In genomic region chr2:180941869-180942268, GRCm38 (mm10) we compare ENCODE assay signal across 16 mouse cellular contexts. TPM values are rescaled to one million over a fixed set of nuclear protein-coding genes. Genes with fewer than 3 reads are reported as not detected.
DNase-seq lines count a peak whose midpoint lies in the region; ATAC-seq lines count a peak whose summit lies in the region.
"Had no signal": no experiment of that assay in that cellular context is flagged by ENCODE, and none has a peak within 500 bp of the region (broad histone marks: within the 10 kb centered on the region; RNA-seq: fewer than 3 reads in every experiment).

No protein-coding gene starts in this region.

- H3K27me3 ChIP-seq in hindbrain, embryonic 13.5 days: no peaks in the 10 kb centered on the region
- no peaks in the 10 kb centered on the region for H3K27me3 ChIP-seq in hindbrain, embryonic 11.5 days (ENCODE audit: control insufficient read depth, insufficient read depth, low read length)
- H3K27me3 ChIP-seq in lung, embryonic 15.5 days: no peaks in the 10 kb centered on the region
- H3K27me3 ChIP-seq in forebrain, embryonic 16.5 days (replicated peaks; ENCODE audit: control insufficient read depth, insufficient read depth, low read length): no peaks in the 10 kb centered on the region
- H3K27me3 ChIP-seq: limb, embryonic 15.5 days; midbrain, embryonic 15.5 days had no signal

- DNase-seq in hindbrain, embryonic 11.5 days (ENCODE audit: low spot score): no peak
- no peak for DNase-seq in lung, postnatal 36 days
- peak; percentile 25 to 42 for DNase-seq in layer of hippocampus, postnatal 10 days (ENCODE audit: low spot score in 2 of 2)
- no peak for DNase-seq in adrenal gland, postnatal 4 days (ENCODE audit: low spot score in 2 of 2)
- DNase-seq: adrenal gland, postnatal 14 days; cerebellum, adult 11 months had no signal

- no peaks in the 10 kb centered on the region for H3K4me1 ChIP-seq in hindbrain, embryonic 13.5 days (replicated peaks)
- H3K4me1 ChIP-seq in hindbrain, embryonic 11.5 days (replicated peaks; ENCODE audit: control insufficient read depth, insufficient read depth, low read length): no peaks in the 10 kb centered on the region
- H3K4me1 ChIP-seq in lung, embryonic 15.5 days: no peaks in the 10 kb centered on the region
- H3K4me1 ChIP-seq in forebrain, embryonic 16.5 days (replicated peaks; ENCODE audit: control insufficient read depth, insufficient read depth, low read length): peaks cover 4% of the 10 kb centered on the region
- H3K4me1 ChIP-seq: limb, embryonic 15.5 days; midbrain, embryonic 15.5 days had no signal

- peak overlapping the region; percentile 52; the same call in 1 of the 2 replicates for H3K27ac ChIP-seq in hindbrain, embryonic 13.5 days
- no peak overlapping the region for H3K27ac ChIP-seq in hindbrain, embryonic 11.5 days (ENCODE audit: low read depth, low read length)
- no peak overlapping the region for H3K27ac ChIP-seq in lung, embryonic 15.5 days
- no peak overlapping the region for H3K27ac ChIP-seq in forebrain, embryonic 16.5 days (ENCODE audit: low read length)
- H3K27ac ChIP-seq: limb, embryonic 15.5 days; midbrain, embryonic 15.5 days; stomach, postnatal 0 days had no signal

- peaks cover 63% of the 10 kb centered on the region for H3K36me3 ChIP-seq in hindbrain, embryonic 13.5 days
- peaks cover 3% of the 10 kb centered on the region; the same call in 1 of the 2 replicates for H3K36me3 ChIP-seq in hindbrain, embryonic 11.5 days (ENCODE audit: control insufficient read depth, insufficient read depth, low read length)
- H3K36me3 ChIP-seq in lung, embryonic 15.5 days: peaks cover 10% of the 10 kb centered on the region; the same call in 1 of the 2 replicates
- no peaks in the 10 kb centered on the region for H3K36me3 ChIP-seq in forebrain, embryonic 16.5 days (ENCODE audit: control insufficient read depth, insufficient read depth)
- H3K36me3 ChIP-seq: limb, embryonic 15.5 days had no signal

- ATAC-seq in hindbrain, embryonic 13.5 days (ENCODE audit: low FRiP score): no peak
- ATAC-seq in hindbrain, embryonic 11.5 days (ENCODE audit: low FRiP score): no peak
- ATAC-seq in lung, embryonic 15.5 days (ENCODE audit: borderline replicate concordance, extremely low read depth, low FRiP score, low TSS enrichment): 0 out of 2 replicates have a peak, but pooled peaks have one; percentile 6
- ATAC-seq in forebrain, embryonic 16.5 days: peak; percentile 57; the same call in 1 of the 2 replicates
- ATAC-seq: midbrain, embryonic 15.5 days had no signal

- H3K9ac ChIP-seq in hindbrain, embryonic 13.5 days: no peak overlapping the region
- H3K9ac ChIP-seq in hindbrain, embryonic 11.5 days (ENCODE audit: low read depth, low read length): no peak overlapping the region
- H3K9ac ChIP-seq in lung, embryonic 15.5 days: no peak overlapping the region
- no peak overlapping the region for H3K9ac ChIP-seq in forebrain, embryonic 16.5 days (replicated peaks; ENCODE audit: low read depth, low read length)
- H3K9ac ChIP-seq: limb, embryonic 15.5 days; midbrain, embryonic 15.5 days had no signal

- H3K4me2 ChIP-seq in hindbrain, embryonic 13.5 days: no peak overlapping the region
- H3K4me2 ChIP-seq in hindbrain, embryonic 11.5 days (replicated peaks; ENCODE audit: low read depth, low read length): no peak overlapping the region
- no peak overlapping the region for H3K4me2 ChIP-seq in lung, embryonic 15.5 days
- H3K4me2 ChIP-seq in forebrain, embryonic 16.5 days (ENCODE audit: low read length): no peak overlapping the region
- H3K4me2 ChIP-seq: limb, embryonic 15.5 days; midbrain, embryonic 15.5 days had no signal

- no peak overlapping the region for H3K4me3 ChIP-seq in hindbrain, embryonic 13.5 days
- H3K4me3 ChIP-seq in hindbrain, embryonic 11.5 days (ENCODE audit: low read depth, low read length): no peak overlapping the region
- no peak overlapping the region for H3K4me3 ChIP-seq in lung, embryonic 15.5 days
- H3K4me3 ChIP-seq in forebrain, embryonic 16.5 days (replicated peaks; ENCODE audit: low read length): no peak overlapping the region
- H3K4me3 ChIP-seq: limb, embryonic 15.5 days; midbrain, embryonic 15.5 days had no signal

- H3K9me3 ChIP-seq in hindbrain, embryonic 13.5 days: no peaks in the 10 kb centered on the region
- H3K9me3 ChIP-seq in hindbrain, embryonic 11.5 days (ENCODE audit: control insufficient read depth, low read length): no peaks in the 10 kb centered on the region
- H3K9me3 ChIP-seq in lung, embryonic 15.5 days: no peaks in the 10 kb centered on the region
- no peaks in the 10 kb centered on the region for H3K9me3 ChIP-seq in forebrain, embryonic 16.5 days (ENCODE audit: control insufficient read depth, low read length)
- H3K9me3 ChIP-seq: limb, embryonic 15.5 days; midbrain, embryonic 15.5 days had no signal

RNA-seq across cellular contexts. Expression of gene Nkain4, which starts 12.6 kb away (rescaled TPM):
- 90.9 and 106 TPM in 2 replicates for polyA plus RNA-seq in hindbrain, embryonic 13.5 days (2015; fragmentation: Nextera tagmentation; extraction: Ambion mirVana)
- polyA plus RNA-seq in hindbrain, embryonic 11.5 days (2014; fragmentation: Nextera tagmentation; extraction: Ambion mirVana): 80.5 and 91.5 TPM in 2 replicates
- polyA plus RNA-seq in lung, embryonic 15.5 days (2015; fragmentation: Nextera tagmentation; extraction: Ambion mirVana): 109 and 125 TPM in 2 replicates
- 52.3 and 56.7 TPM in 2 replicates for polyA plus RNA-seq in forebrain, embryonic 16.5 days (2015; fragmentation: Nextera tagmentation; extraction: Ambion mirVana)
- 10 to 100 TPM; 44.2 to 57.0 TPM for total RNA-seq in layer of hippocampus, postnatal 10 days (2021)
- total RNA-seq in adrenal gland, postnatal 4 days (2021): 10 to 100 TPM in 1 of 2 experiments, 1 to 10 TPM in 1; 8.8 to 12.6 TPM
- total RNA-seq: hematopoietic stem cell, adult 5-6 weeks had no signal

RNA-seq across cellular contexts. Expression of gene Birc7, which starts 13.0 kb away (rescaled TPM):
- polyA plus RNA-seq in hindbrain, embryonic 13.5 days (2015; fragmentation: Nextera tagmentation; extraction: Ambion mirVana): 0.17 and 0.35 TPM in 2 replicates
- polyA plus RNA-seq in hindbrain, embryonic 11.5 days (2014; fragmentation: Nextera tagmentation; extraction: Ambion mirVana): 0.49 and 0.65 TPM in 2 replicates
- polyA plus RNA-seq in lung, embryonic 15.5 days (2015; fragmentation: Nextera tagmentation; extraction: Ambion mirVana): 0.12 TPM in 1 of 2 replicates, not detected in the other
- not detected in 2 replicates for polyA plus RNA-seq in forebrain, embryonic 16.5 days (2015; fragmentation: Nextera tagmentation; extraction: Ambion mirVana)
- not detected for total RNA-seq in layer of hippocampus, postnatal 10 days (2021)
- not detected for total RNA-seq in adrenal gland, postnatal 4 days (2021)
- total RNA-seq: adrenal gland, postnatal 14 days; gastrocnemius, adult 8-10 months; hematopoietic stem cell, adult 5-6 weeks had no signal
- polyA plus RNA-seq: kidney, embryonic 16.5 days; limb, embryonic 15.5 days; lung, embryonic 16.5 days had no signal

RNA-seq across cellular contexts. Expression of gene Ythdf1, which starts 21.1 kb away (rescaled TPM):
- polyA plus RNA-seq in hindbrain, embryonic 13.5 days (2015; fragmentation: Nextera tagmentation; extraction: Ambion mirVana): 42.2 and 47.6 TPM in 2 replicates
- 57.3 and 69.4 TPM in 2 replicates for polyA plus RNA-seq in hindbrain, embryonic 11.5 days (2014; fragmentation: Nextera tagmentation; extraction: Ambion mirVana)
- 54.7 and 58.1 TPM in 2 replicates for polyA plus RNA-seq in lung, embryonic 15.5 days (2015; fragmentation: Nextera tagmentation; extraction: Ambion mirVana)
- 44.9 and 50.1 TPM in 2 replicates for polyA plus RNA-seq in forebrain, embryonic 16.5 days (2015; fragmentation: Nextera tagmentation; extraction: Ambion mirVana)
- total RNA-seq in layer of hippocampus, postnatal 10 days (2021): 10 to 100 TPM; 61.8 to 64.6 TPM
- total RNA-seq in adrenal gland, postnatal 4 days (2021): 10 to 100 TPM; 58.7 to 64.4 TPM

RNA-seq across cellular contexts. Expression of gene Arfgap1, which starts 25.2 kb away (rescaled TPM):
- 101 and 107 TPM in 2 replicates for polyA plus RNA-seq in hindbrain, embryonic 13.5 days (2015; fragmentation: Nextera tagmentation; extraction: Ambion mirVana)
- polyA plus RNA-seq in hindbrain, embryonic 11.5 days (2014; fragmentation: Nextera tagmentation; extraction: Ambion mirVana): 50.2 and 50.5 TPM in 2 replicates
- polyA plus RNA-seq in lung, embryonic 15.5 days (2015; fragmentation: Nextera tagmentation; extraction: Ambion mirVana): 97.0 and 107 TPM in 2 replicates
- polyA plus RNA-seq in forebrain, embryonic 16.5 days (2015; fragmentation: Nextera tagmentation; extraction: Ambion mirVana): 103 and 125 TPM in 2 replicates
- total RNA-seq in layer of hippocampus, postnatal 10 days (2021): 100 to 1,000 TPM; 114 to 118 TPM
- 10 to 100 TPM; 87.0 to 93.3 TPM for total RNA-seq in adrenal gland, postnatal 4 days (2021)

RNA-seq across cellular contexts. Expression of gene Col20a1, which starts 44.5 kb away (rescaled TPM):
- polyA plus RNA-seq in hindbrain, embryonic 13.5 days (2015; fragmentation: Nextera tagmentation; extraction: Ambion mirVana): 0.61 and 0.78 TPM in 2 replicates
- 0.56 and 0.78 TPM in 2 replicates for polyA plus RNA-seq in hindbrain, embryonic 11.5 days (2014; fragmentation: Nextera tagmentation; extraction: Ambion mirVana)
- 0.38 and 0.61 TPM in 2 replicates for polyA plus RNA-seq in lung, embryonic 15.5 days (2015; fragmentation: Nextera tagmentation; extraction: Ambion mirVana)
- 0.13 and 0.15 TPM in 2 replicates for polyA plus RNA-seq in forebrain, embryonic 16.5 days (2015; fragmentation: Nextera tagmentation; extraction: Ambion mirVana)
- 1 to 10 TPM; 1.0 to 1.2 TPM for total RNA-seq in layer of hippocampus, postnatal 10 days (2021)
- 1 to 10 TPM; 5.6 to 6.3 TPM for total RNA-seq in adrenal gland, postnatal 4 days (2021)

Comparison
In these comparisons a context has a peak if more than half of its experiments do, and no peak if none do; other contexts are left out.
1. ATAC-seq: peak in lung, embryonic 15.5 days (single experiment) and forebrain, embryonic 16.5 days (single experiment); none in hindbrain, embryonic 13.5 days (single experiment) and hindbrain, embryonic 11.5 days (single experiment).
2. DNase-seq: peak in layer of hippocampus, postnatal 10 days (2 of 2); none in hindbrain, embryonic 11.5 days (single experiment), lung, postnatal 36 days (single experiment) and adrenal gland, postnatal 4 days (0 of 2).